Mouse (Mus musculus): ENCODE results near the gene Chchd6. TPM values are rescaled to one million over a fixed set of nuclear protein-coding genes. Genes with fewer than 3 reads are reported as not detected.

Gene Chchd6
- polyA plus RNA-seq, 1 experiment = 42.5 TPM

DNA sequence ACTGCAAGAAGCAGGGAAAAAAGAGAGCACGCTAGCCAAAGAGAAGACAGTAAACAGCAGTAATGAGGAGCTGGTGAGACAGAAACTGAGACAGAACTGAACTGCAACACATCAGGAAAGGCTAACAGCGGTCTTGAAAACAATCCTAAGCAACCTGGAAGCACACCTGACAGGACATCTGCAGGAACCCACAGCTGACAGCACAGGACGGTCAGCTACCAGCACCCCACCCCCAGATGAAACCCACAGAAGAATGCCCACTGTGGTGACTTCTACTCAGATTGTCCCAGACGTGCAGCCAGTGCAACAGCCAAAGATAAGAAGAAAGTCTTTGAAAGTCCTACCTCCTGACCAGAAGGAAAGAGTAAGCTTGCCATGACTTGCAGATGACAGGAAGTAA, 103.1 kb downstream of the Chchd6 start:
- H3K27me3 ChIP-seq (replicated peaks) = peaks cover 28% of the 10 kb centered on the region
- no peaks in the 10 kb centered on the region for H3K36me3 ChIP-seq (replicated peaks; ENCODE audit: low read length)
- H3K9me3 ChIP-seq = no peaks in the 10 kb centered on the region
- H3K4me3 ChIP-seq (replicated peaks) = no peak overlapping the region
- 0 out of 2 replicates have a peak, but pooled peaks cover 4% of the 10 kb centered on the region for H3K4me1 ChIP-seq
- TF ChIP-seq FLI1 (IDR thresholded peaks at IDR 0.05; ENCODE audit: low read length) (no peak), GATA1 (IDR thresholded peaks at IDR 0.05; ENCODE audit: borderline replicate concordance, low read length) (no peak)

DNA sequence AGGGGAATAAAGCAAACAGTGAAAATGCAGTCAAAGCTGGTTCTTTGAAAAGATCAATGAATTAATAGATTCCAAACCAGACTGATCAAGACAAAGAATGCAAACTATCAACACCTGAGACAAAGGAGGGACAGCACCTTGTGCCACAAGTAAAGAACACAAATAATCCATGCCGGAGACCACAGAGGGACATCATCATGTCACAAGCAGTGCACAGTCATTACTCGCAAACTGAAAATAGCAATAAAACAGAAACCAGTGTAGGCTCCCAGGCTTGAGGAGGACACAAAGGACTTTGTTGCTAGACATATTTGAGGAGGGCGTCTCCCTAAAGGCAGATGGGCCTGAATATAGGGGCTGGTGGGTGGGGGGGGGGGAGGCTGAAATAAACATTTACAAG, 105.1 kb downstream of the Chchd6 start:
- no peak for TF ChIP-seq FLI1 (IDR thresholded peaks at IDR 0.05; ENCODE audit: low read length)
- Histone ChIP-seq H3K9me3 (no peaks in the 10 kb centered on the region), H3K4me3 (replicated peaks) (no peak overlapping the region), H3K27me3 (replicated peaks) (peaks cover 25% of the 10 kb centered on the region), H3K4me1 (0 out of 2 replicates have a peak, but pooled peaks cover 4% of the 10 kb centered on the region), H3K36me3 (replicated peaks; ENCODE audit: low read length) (no peaks in the 10 kb centered on the region)

DNA sequence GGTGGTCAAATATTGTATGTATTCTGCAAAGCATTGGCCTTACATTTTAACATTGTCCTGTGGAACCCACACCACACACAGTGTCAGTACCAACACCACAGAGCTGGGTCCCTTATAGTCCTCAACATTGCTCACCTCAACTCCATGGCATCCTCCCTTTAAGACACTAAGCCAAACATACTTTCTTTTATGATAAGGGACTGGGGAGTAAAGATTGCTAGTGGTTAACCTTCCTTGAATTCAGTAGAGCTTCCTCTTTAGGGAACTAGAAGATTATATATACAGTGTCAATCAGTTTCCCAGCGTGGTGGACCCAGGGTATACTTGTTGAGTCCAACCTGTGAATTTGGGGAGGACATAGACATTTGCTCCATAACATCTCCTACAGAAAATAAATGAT, 105.9 kb downstream of the Chchd6 start:
- Histone ChIP-seq H3K27me3 (replicated peaks) (peaks cover 27% of the 10 kb centered on the region), H3K4me3 (replicated peaks) (no peak overlapping the region), H3K36me3 (replicated peaks; ENCODE audit: low read length) (no peaks in the 10 kb centered on the region), H3K4me1 (0 out of 2 replicates have a peak, but pooled peaks cover 4% of the 10 kb centered on the region), H3K9me3 (no peaks in the 10 kb centered on the region)
- TF ChIP-seq FLI1 (IDR thresholded peaks at IDR 0.05; ENCODE audit: low read length) = no peak
- no peak for TF ChIP-seq GATA1 (IDR thresholded peaks at IDR 0.05; ENCODE audit: borderline replicate concordance, low read length)

GRCm38 (mm10) chr6:89486055-89486454, 109.4 kb downstream of the Chchd6 start:
- TF ChIP-seq GATA1 (IDR thresholded peaks at IDR 0.05; ENCODE audit: borderline replicate concordance, low read length) (no peak), FLI1 (IDR thresholded peaks at IDR 0.05; ENCODE audit: low read length) (no peak)
- Histone ChIP-seq H3K27me3 (replicated peaks) (peaks cover 21% of the 10 kb centered on the region), H3K4me1 (no peaks in the 10 kb centered on the region), H3K36me3 (replicated peaks; ENCODE audit: low read length) (no peaks in the 10 kb centered on the region), H3K4me3 (replicated peaks) (no peak overlapping the region), H3K9me3 (no peaks in the 10 kb centered on the region)

GRCm38 (mm10) chr6:89481192-89481591, 114.3 kb downstream of the Chchd6 start:
- H3K4me3 ChIP-seq (replicated peaks) = no peak overlapping the region
- H3K36me3 ChIP-seq (replicated peaks; ENCODE audit: low read length) = no peaks in the 10 kb centered on the region
- peaks cover 19% of the 10 kb centered on the region for H3K27me3 ChIP-seq (replicated peaks)
- peaks cover 3% of the 10 kb centered on the region; the same call in 1 of the 2 replicates for H3K4me1 ChIP-seq
- no peaks in the 10 kb centered on the region for H3K9me3 ChIP-seq
- no peak for TF ChIP-seq GATA1 (IDR thresholded peaks at IDR 0.05; ENCODE audit: borderline replicate concordance, low read length)

- no peaks in the 10 kb centered on the region for H3K4me1 ChIP-seq
- TF ChIP-seq GATA1 (IDR thresholded peaks at IDR 0.05; ENCODE audit: borderline replicate concordance, low read length) (no peak), FLI1 (IDR thresholded peaks at IDR 0.05; ENCODE audit: low read length) (no peak)
- no peak overlapping the region for H3K4me3 ChIP-seq (replicated peaks)
- no peaks in the 10 kb centered on the region for H3K36me3 ChIP-seq (replicated peaks; ENCODE audit: low read length)
- H3K27me3 ChIP-seq (replicated peaks) = peaks cover 10% of the 10 kb centered on the region
- H3K9me3 ChIP-seq = no peaks in the 10 kb centered on the region
These were observed 127.5 kb downstream of the Chchd6 start for GRCm38 (mm10) chr6:89467908-89468307.

DNA sequence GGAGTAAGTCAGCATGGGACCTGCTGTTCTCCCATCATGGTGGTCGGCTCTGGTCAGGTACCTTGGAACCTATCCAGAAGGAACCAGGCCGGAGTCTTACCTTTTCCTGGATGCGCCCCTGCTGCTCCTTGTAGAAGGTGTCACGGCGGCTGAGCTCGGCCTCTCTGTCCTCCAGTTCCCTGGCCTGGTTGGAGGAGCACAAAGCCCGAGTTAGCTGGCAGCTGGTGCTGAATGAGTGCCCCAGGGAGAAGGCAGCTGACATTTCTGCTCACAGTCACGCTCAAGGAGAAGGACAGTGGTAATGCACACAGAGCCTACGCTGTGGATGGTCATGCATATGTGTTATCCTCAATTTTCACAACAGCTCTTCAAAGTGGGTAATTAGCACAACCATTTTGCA, 128.2 kb downstream of the Chchd6 start:
- Histone ChIP-seq H3K27me3 (replicated peaks) (peaks cover 10% of the 10 kb centered on the region), H3K9me3 (no peaks in the 10 kb centered on the region), H3K4me3 (replicated peaks) (no peak overlapping the region), H3K36me3 (replicated peaks; ENCODE audit: low read length) (no peaks in the 10 kb centered on the region), H3K4me1 (no peaks in the 10 kb centered on the region)
- no peak for TF ChIP-seq FLI1 (IDR thresholded peaks at IDR 0.05; ENCODE audit: low read length)
- no peak for TF ChIP-seq GATA1 (IDR thresholded peaks at IDR 0.05; ENCODE audit: borderline replicate concordance, low read length)

GRCm38 (mm10) chr6:89466875-89467274, 128.6 kb downstream of the Chchd6 start:
- H3K36me3 ChIP-seq (replicated peaks; ENCODE audit: low read length) = no peaks in the 10 kb centered on the region

DNA sequence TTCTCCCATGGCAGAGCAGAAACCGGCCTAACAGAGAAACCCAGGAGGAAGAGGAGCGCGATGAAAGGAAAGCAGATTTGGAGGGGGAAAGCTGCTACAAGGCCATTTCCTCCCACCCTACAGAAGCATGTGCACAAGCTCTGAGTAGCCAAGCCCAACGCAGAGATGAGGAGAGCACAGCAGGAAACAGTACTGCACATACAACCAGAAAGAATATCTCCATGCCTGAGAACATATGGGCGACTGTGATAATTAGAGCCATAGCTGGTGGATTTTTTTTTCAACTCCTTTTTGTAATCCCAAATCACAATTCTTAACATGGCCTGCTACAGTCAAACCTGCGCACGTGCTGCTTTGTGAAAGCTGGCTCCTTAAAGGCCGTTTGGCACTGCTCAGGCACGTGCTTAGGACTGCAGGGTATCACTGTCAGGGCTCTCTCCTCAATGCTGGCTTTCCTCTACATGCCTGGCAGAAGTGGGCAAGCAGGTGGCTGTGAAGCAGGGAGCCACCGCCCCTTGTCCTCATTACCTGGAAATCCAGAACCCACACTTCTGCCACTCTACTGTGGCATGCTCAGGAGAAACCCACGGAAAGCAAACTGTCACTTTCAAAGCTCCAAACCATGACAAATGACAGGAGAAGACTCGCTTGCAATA, 129.3 kb downstream of the Chchd6 start:
- Histone ChIP-seq H3K4me3 (replicated peaks) (no peak overlapping the region), H3K4me1 (no peaks in the 10 kb centered on the region), H3K36me3 (replicated peaks; ENCODE audit: low read length) (no peaks in the 10 kb centered on the region), H3K9me3 (no peaks in the 10 kb centered on the region), H3K27me3 (replicated peaks) (peaks cover 15% of the 10 kb centered on the region)
- TF ChIP-seq GATA1 (IDR thresholded peaks at IDR 0.05; ENCODE audit: borderline replicate concordance, low read length) = no peak
- TF ChIP-seq FLI1 (IDR thresholded peaks at IDR 0.05; ENCODE audit: low read length) = no peak

More at GRCm38 (mm10) chr6:89466875-89467274, 128.6 kb downstream of the Chchd6 start:
- Histone ChIP-seq H3K4me3 (replicated peaks) (no peak overlapping the region), H3K27me3 (replicated peaks) (peaks cover 10% of the 10 kb centered on the region), H3K4me1 (no peaks in the 10 kb centered on the region), H3K9me3 (no peaks in the 10 kb centered on the region)
- TF ChIP-seq FLI1 (IDR thresholded peaks at IDR 0.05; ENCODE audit: low read length) = no peak
- no peak for TF ChIP-seq GATA1 (IDR thresholded peaks at IDR 0.05; ENCODE audit: borderline replicate concordance, low read length)

DNA sequence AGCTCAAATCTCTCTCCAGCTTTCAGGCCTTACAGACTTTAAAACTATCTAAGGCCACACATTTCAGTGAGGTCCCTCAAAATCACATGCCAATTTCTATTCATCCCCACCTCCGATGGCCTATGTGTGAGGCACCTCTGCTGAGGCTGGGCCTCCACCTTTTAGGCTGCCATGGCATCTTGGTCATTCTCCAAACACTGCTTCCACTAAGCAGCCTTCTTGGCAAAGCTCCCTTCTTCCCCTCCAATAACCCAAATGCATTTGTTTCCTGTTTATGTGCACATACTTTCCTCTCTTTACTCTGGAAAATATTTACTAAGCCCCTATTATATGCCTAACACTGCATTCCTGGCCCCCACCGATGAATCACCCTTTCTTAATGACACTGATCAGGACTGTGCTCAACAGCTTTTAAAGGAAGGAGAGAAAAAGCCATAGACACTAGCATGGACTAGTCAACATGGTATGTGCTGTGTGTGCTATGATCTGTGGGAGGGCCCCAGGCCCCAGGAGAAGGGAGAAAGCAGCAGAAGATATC, 133.2 kb downstream of the Chchd6 start:
- TF ChIP-seq GATA1 (IDR thresholded peaks at IDR 0.05; ENCODE audit: borderline replicate concordance, low read length) (no peak), FLI1 (IDR thresholded peaks at IDR 0.05; ENCODE audit: low read length) (no peak)
- Histone ChIP-seq H3K4me3 (replicated peaks) (no peak overlapping the region), H3K36me3 (replicated peaks; ENCODE audit: low read length) (no peaks in the 10 kb centered on the region), H3K9me3 (no peaks in the 10 kb centered on the region), H3K27me3 (replicated peaks) (peaks cover 12% of the 10 kb centered on the region), H3K4me1 (no peaks in the 10 kb centered on the region)

All from megakaryocyte, embryonic 14.5 days (primary cell).